9 mouse cellular contexts compared by ENCODE assay signal in the genomic region with DNA sequence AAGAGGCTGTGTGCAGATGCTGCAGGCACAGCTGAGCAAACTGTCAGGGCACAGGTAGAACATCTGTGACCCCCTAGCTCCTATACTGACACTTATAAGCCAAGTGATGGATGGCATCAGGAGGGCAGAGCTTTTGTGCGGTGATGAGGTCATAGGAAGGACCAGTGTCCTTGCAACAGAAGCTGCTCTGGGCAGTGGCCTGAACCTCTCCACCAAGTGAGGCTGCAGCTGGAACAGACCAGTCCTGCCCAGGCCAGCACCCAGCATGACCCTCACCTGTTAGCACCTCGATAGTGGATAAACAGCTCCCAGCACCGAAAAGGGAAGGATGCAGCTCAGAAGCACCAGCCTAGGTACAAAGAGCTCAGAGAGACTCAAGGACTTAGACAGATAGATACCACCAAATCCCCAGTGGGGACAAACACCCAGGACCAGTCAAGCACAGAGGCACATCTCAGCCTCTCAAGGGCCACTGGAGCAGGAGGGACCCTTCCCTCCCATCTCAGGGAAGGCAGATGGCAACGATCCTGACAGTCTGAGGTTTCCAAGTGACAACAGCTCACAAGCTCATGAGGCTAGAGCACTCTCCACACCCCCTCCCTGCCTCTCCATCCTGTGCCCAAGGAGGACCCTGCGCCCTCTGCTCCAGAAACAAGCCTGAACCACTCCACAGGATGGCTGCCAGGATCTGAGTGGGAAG. TPM values are rescaled to one million over a fixed set of nuclear protein-coding genes. Genes with fewer than 3 reads are reported as not detected.
DNase-seq lines count a peak whose midpoint lies in the region; ATAC-seq and TF ChIP-seq lines count a peak whose summit lies in the region.
"Had no signal": no experiment of that assay in that cellular context is flagged by ENCODE, and none has a peak within 500 bp of the region (broad histone marks: within the 10 kb centered on the region; RNA-seq: fewer than 3 reads in every experiment).

No protein-coding gene starts in this region.

- no peak overlapping the region for H3K4me3 ChIP-seq in heart, embryonic 12.5 days
- H3K4me3 ChIP-seq in heart, adult 2 months = no peak overlapping the region
- H3K4me3 ChIP-seq in lung, postnatal 0 days (ENCODE audit: low read depth, low read length) = no peak overlapping the region
- H3K4me3 ChIP-seq in limb, embryonic 10.5 days = no peak overlapping the region
- H3K4me3 ChIP-seq in stomach, embryonic 16.5 days (replicated peaks; ENCODE audit: low read length) = no peak overlapping the region

- no peak for ATAC-seq in heart, embryonic 12.5 days (ENCODE audit: insufficient number of reproducible peaks, low FRiP score)
- no peak for ATAC-seq in lung, postnatal 0 days
- no peak for ATAC-seq in stomach, embryonic 16.5 days (ENCODE audit: insufficient read depth, low FRiP score)

- WGBS in heart, embryonic 12.5 days = 56% methylated on average over 5 of the region's 5 CpGs
- WGBS in heart, adult 2 months = 43% methylated on average over 5 of the region's 5 CpGs
- 38% methylated on average over 5 of the region's 5 CpGs for WGBS in lung, postnatal 0 days
- 61% methylated on average over 5 of the region's 5 CpGs for WGBS in limb, embryonic 10.5 days
- 53% methylated on average over 5 of the region's 5 CpGs for WGBS in stomach, embryonic 16.5 days

- no peak for TF ChIP-seq CTCF in heart, adult 2 months (IDR thresholded peaks at IDR 0.05)
- TF ChIP-seq CTCF in lung, postnatal 0 days (IDR thresholded peaks at IDR 0.05) = no peak

- TF ChIP-seq POLR2A in heart, adult 2 months (IDR thresholded peaks at IDR 0.05; ENCODE audit: insufficient read depth, low read depth, low read length) = no peak

- peak overlapping the region; percentile 4; the same call in 1 of the 2 replicates for H3K27ac ChIP-seq in heart, embryonic 12.5 days (ENCODE audit: poor library complexity, severe bottlenecking)
- H3K27ac ChIP-seq in heart, adult 2 months = no peak overlapping the region
- peak overlapping the region; percentile 38 for H3K27ac ChIP-seq in lung, postnatal 0 days (ENCODE audit: low read length)
- peak overlapping the region; percentile 68; the same call in 1 of the 2 replicates for H3K27ac ChIP-seq in limb, embryonic 10.5 days
- H3K27ac ChIP-seq in stomach, embryonic 16.5 days (ENCODE audit: low read length) = peak overlapping the region; percentile 67; the same call in 1 of the 2 replicates

- no peak for TF ChIP-seq EP300 in heart, adult 2 months (IDR thresholded peaks at IDR 0.05; ENCODE audit: insufficient read depth, low read depth, low read length)
- no peak for TF ChIP-seq EP300 in lung, postnatal 0 days (IDR thresholded peaks at IDR 0.05)

- intact Hi-C loops in heart, adult 2 months (cut with DNase I) = loop anchor here (2.0 kb wide), 1 partner anchor 54 kb away; no protein-coding TSS in a partner anchor
- intact Hi-C loops in gastrocnemius, postnatal 14 days (cut with DNase I; ENCODE audit: low total_unique reads) = no loop called here

- H3K9ac ChIP-seq in heart, embryonic 12.5 days = 0 out of 2 replicates have a peak overlapping the region, but pooled peaks have one; percentile 17
- no peak overlapping the region for H3K9ac ChIP-seq in heart, adult 2 months (ENCODE audit: low read depth, low read length)
- no peak overlapping the region for H3K9ac ChIP-seq in lung, postnatal 0 days (replicated peaks; ENCODE audit: low read depth)
- H3K9ac ChIP-seq in stomach, embryonic 16.5 days (ENCODE audit: low read length) = peak overlapping the region; percentile 38; the same call in 1 of the 2 replicates

- DNase-seq in heart, adult 2 months = no peak
- no peak for DNase-seq in lung, postnatal 0 days (ENCODE audit: low spot score)
- no peak for DNase-seq in lung, postnatal 14 days
- no peak for DNase-seq in limb, embryonic 10.5 days (ENCODE audit: low spot score)
- no peak for DNase-seq in thymus, postnatal 25 days
- no peak for DNase-seq in gastrocnemius, postnatal 14 days
- DNase-seq: cerebellum, postnatal 25 days had no signal

- no peaks in the 10 kb centered on the region for H3K9me3 ChIP-seq in heart, embryonic 12.5 days (replicated peaks)
- H3K9me3 ChIP-seq in lung, postnatal 0 days (ENCODE audit: low read length) = no peaks in the 10 kb centered on the region
- H3K9me3 ChIP-seq in limb, embryonic 10.5 days (replicated peaks) = no peaks in the 10 kb centered on the region
- H3K9me3 ChIP-seq in stomach, embryonic 16.5 days (replicated peaks; ENCODE audit: control insufficient read depth, low read length) = no peaks in the 10 kb centered on the region

- H3K36me3 ChIP-seq in heart, embryonic 12.5 days = no peaks in the 10 kb centered on the region
- H3K36me3 ChIP-seq in heart, adult 2 months (ENCODE audit: control insufficient read depth, insufficient read depth, low read length) = no peaks in the 10 kb centered on the region
- no peaks in the 10 kb centered on the region for H3K36me3 ChIP-seq in lung, postnatal 0 days (ENCODE audit: insufficient read depth, low read length)
- H3K36me3 ChIP-seq in limb, embryonic 10.5 days = no peaks in the 10 kb centered on the region; the same call in 1 of the 2 replicates
- no peaks in the 10 kb centered on the region for H3K36me3 ChIP-seq in stomach, embryonic 16.5 days (ENCODE audit: control insufficient read depth, insufficient read depth, low read length)

- H3K79me2 ChIP-seq in heart, adult 2 months (replicated peaks; ENCODE audit: control insufficient read depth, insufficient read depth, low read length) = peaks cover 9% of the 10 kb centered on the region

- no peaks in the 10 kb centered on the region for H3K27me3 ChIP-seq in heart, embryonic 12.5 days (replicated peaks)
- H3K27me3 ChIP-seq in heart, adult 2 months (ENCODE audit: control insufficient read depth, insufficient read depth, low read length) = no peaks in the 10 kb centered on the region
- no peaks in the 10 kb centered on the region for H3K27me3 ChIP-seq in lung, postnatal 0 days (replicated peaks; ENCODE audit: insufficient read depth, low read length)
- no peaks in the 10 kb centered on the region for H3K27me3 ChIP-seq in limb, embryonic 10.5 days (ENCODE audit: low read depth, poor library complexity, severe bottlenecking)
- H3K27me3 ChIP-seq in stomach, embryonic 16.5 days (ENCODE audit: control insufficient read depth, insufficient read depth, low read length) = no peaks in the 10 kb centered on the region

- H3K4me1 ChIP-seq in heart, embryonic 12.5 days (replicated peaks) = peaks cover 90% of the 10 kb centered on the region
- H3K4me1 ChIP-seq in heart, adult 2 months (ENCODE audit: control insufficient read depth, insufficient read depth, low read length) = peaks cover 44% of the 10 kb centered on the region
- H3K4me1 ChIP-seq in lung, postnatal 0 days (ENCODE audit: insufficient read depth, low read depth, low read length) = peaks cover 49% of the 10 kb centered on the region; the same call in 1 of the 2 replicates
- peaks cover 88% of the 10 kb centered on the region for H3K4me1 ChIP-seq in limb, embryonic 10.5 days
- H3K4me1 ChIP-seq in stomach, embryonic 16.5 days (ENCODE audit: control insufficient read depth, insufficient read depth, low read length) = peaks cover 84% of the 10 kb centered on the region

- H3K4me2 ChIP-seq in heart, embryonic 12.5 days = no peak overlapping the region
- no peak overlapping the region for H3K4me2 ChIP-seq in lung, postnatal 0 days (replicated peaks; ENCODE audit: low read depth, low read length)
- no peak overlapping the region for H3K4me2 ChIP-seq in stomach, embryonic 16.5 days (ENCODE audit: low read depth, low read length)

RNA-seq across cellular contexts. Expression of gene Ncor2, which starts 42.6 kb away (rescaled TPM):
- polyA plus RNA-seq in heart, embryonic 12.5 days (2016; fragmentation: Nextera tagmentation; extraction: Ambion mirVana) = 17.0 and 18.6 TPM in 2 replicates
- total RNA-seq in heart, adult 2 months (2021) = 10 to 100 TPM; 73.5 to 77.5 TPM
- polyA plus RNA-seq in heart, adult 2 months (2012; rRNA removed) = 27.9 and 39.1 TPM in 2 replicates
- polyA plus RNA-seq in lung, postnatal 0 days (2015; fragmentation: Nextera tagmentation; extraction: Ambion mirVana) = 20.2 and 23.9 TPM in 2 replicates
- 22.4 and 26.8 TPM in 2 replicates for polyA plus RNA-seq in limb, embryonic 10.5 days (2016; fragmentation: Nextera tagmentation; extraction: Ambion mirVana)
- polyA plus RNA-seq in stomach, embryonic 16.5 days (2015; fragmentation: Nextera tagmentation; extraction: Ambion mirVana) = 21.4 and 24.6 TPM in 2 replicates
- total RNA-seq in gastrocnemius, postnatal 14 days (2021) = 10 to 100 TPM; 85.9 to 97.7 TPM

Comparison
In these comparisons a context has a peak if more than half of its experiments do, and no peak if none do; other contexts are left out.
1. H3K9ac ChIP-seq: peak in heart, embryonic 12.5 days (single experiment) and stomach, embryonic 16.5 days (single experiment); none in heart, adult 2 months (single experiment) and lung, postnatal 0 days (single experiment).